Mouse (Mus musculus) embryo, embryonic 9.5 days (tissue): Measurements from ENCODE around the gene Pdcl2.

Experiments
- DNase-seq: peaks from one replicate; pipeline ENCODE4 v3.0.0-alpha.2; 2017; ENCODE audit errors: extremely low spot score

Gene Pdcl2

GRCm38 (mm10) chr5:76303745-76304451 lies 27.1 kb downstream of the Pdcl2 start:
- peak; percentile 72 for DNase-seq

- no peak for DNase-seq
Observed at GRCm38 (mm10) chr5:76303379-76303744, 27.6 kb downstream of the Pdcl2 start.

DNA sequence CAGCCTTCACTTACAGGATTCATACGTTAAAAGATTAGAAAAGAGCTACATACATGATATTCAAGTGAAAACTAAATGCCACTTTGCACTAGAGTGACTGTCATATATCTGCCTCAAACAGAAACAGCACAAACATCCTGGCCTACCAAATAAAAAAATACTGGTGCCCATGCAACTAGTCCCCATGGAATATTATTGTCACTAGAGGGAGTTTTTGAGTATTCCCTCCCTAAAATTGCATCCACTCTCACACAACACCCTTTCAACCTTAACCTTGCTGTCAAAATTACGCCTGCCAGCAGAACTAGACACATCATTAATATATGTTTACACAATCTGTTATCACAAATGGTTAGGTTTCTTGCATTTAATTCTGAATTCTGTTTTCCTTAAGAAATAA lies 28.9 kb downstream of the Pdcl2 start:
- no peak for DNase-seq

DNA sequence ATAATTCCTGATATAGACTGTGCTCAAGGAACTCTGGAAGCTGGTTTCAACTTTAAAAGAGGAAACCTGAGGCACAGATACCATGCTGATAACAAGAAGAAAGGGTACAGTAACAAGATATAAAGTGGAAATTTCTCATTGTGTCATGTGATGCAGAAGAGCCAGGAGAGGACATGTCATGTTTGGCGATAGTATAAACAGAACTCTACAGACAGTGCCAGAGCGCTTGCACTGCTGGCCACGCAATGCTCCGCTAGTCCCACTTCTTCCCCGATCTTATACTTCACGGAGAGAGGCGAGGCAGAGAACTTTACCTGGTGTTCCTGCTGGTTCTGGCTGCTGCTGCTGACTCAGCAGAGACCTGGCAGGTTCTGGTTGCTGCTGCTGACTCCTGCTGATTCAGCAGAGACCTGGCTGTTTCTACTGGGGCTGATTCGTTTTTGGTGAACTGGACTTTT lies 41.7 kb downstream of the Pdcl2 start:
- DNase-seq, result no peak

GRCm38 (mm10) chr5:76288256-76288655 lies 42.7 kb downstream of the Pdcl2 start:
- no peak for DNase-seq

DNA sequence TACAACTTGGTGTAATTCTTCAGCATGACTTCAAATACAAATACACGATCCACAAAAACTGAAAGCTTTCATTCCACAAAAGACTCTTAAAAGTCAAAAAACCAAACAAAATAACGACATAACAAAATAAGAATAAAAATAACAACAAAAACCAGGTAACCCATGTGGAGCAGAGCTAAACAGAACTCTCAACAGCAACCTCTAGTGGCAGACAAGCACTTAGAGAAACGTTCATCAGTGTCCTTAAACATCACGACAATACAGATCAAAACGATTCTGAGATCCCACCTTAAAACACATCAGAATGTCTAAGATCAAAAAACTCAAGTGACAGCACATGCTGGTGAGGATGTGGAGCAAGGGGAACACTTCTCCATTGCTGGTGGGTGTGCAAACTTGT lies 43.9 kb downstream of the Pdcl2 start:
- no peak for DNase-seq

GRCm38 (mm10) chr5:76285699-76286098 lies 45.3 kb downstream of the Pdcl2 start:
- no peak for DNase-seq

- no peak for DNase-seq
Observed at GRCm38 (mm10) chr5:76283890-76284289, 47.1 kb downstream of the Pdcl2 start.

DNA sequence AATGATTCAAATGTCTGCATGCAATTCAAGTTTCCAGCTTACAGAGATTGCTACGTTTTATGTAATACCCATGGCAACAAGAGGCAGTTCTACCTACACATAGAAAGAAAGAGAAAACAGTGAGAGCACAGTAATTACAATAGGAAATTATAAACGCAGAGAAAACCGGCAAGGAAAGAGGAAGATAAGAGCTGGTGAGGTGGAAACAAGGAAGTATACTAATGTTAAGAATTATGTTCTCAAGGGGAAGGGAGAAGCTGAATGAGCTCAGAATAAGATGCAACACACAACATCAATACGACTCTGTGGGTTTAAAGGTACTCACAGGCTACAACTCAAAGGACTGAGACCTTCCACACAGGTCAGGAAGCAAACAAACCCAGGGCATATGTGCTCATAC lies 56.0 kb downstream of the Pdcl2 start:
- no peak for DNase-seq
